Mouse (Mus musculus) liver, embryonic 14.5 days (tissue): Measurements from ENCODE around the gene Cux2. TPM values are rescaled to one million over a fixed set of nuclear protein-coding genes. Genes with fewer than 3 reads are reported as not detected.

Experiments used
- ATAC-seq: fragments of 200-750 bp; cut with Nextera tagmentation; 2 replicates; pipeline ENCODE4 v1.8.0; 2017; ENCODE audit warnings: moderate number of reproducible peaks, mild to moderate bottlenecking, moderate library complexity; ENCODE audit not compliant: insufficient read depth
- DNase-seq, 3 experiments: peaks; one replicate each; pipeline ENCODE4 v3.0.0-alpha.2; 2012 to 2013; ENCODE audit warnings: low read depth in 3 of 3, low spot score in 3 of 3
- H3K27ac ChIP-seq: fragments of 300-500 bp; sonication (generic); 2 replicates; pipeline ENCODE4 v1.5.1; 2014; ENCODE audit warnings: moderate library complexity, mild to moderate bottlenecking, control low read depth, inconsistent platforms
- H3K27me3 ChIP-seq: fragments of 300-500 bp; sonication (generic); 2 replicates; pipeline ENCODE4 v1.6.1; 2014; ENCODE audit warnings: mild to moderate bottlenecking, low read length, moderate library complexity; ENCODE audit not compliant: control insufficient read depth, insufficient read depth
- H3K36me3 ChIP-seq: fragments of 300-500 bp; sonication (generic); replicated peaks from 2 replicates; pipeline ENCODE4 v1.6.1; 2014; ENCODE audit warnings: low read depth; ENCODE audit not compliant: control insufficient read depth, insufficient read depth
- H3K4me1 ChIP-seq, 2 experiments: fragments of 200-500 bp in 1 of 2; fragments of 300-500 bp in 1 of 2; sonication (generic) in 1 of 2; replicated peaks; 2 replicates each; pipeline ENCODE4 v1.6.1; 2012 to 2014; ENCODE audit warnings: antibody characterized with exemption in 1 of 2, inconsistent platforms in 1 of 2, low read length in 1 of 2; ENCODE audit not compliant: control insufficient read depth in 2 of 2, insufficient read depth in 2 of 2
- H3K4me2 ChIP-seq: fragments of 300-500 bp; sonication (generic); 2 replicates; pipeline ENCODE4 v1.6.1; 2014; ENCODE audit warnings: low read depth, mild to moderate bottlenecking, control low read depth, moderate library complexity
- H3K4me3 ChIP-seq, 2 experiments: fragments of 200-500 bp in 1 of 2; fragments of 300-500 bp in 1 of 2; sonication (generic) in 1 of 2; 2 replicates each; pipeline ENCODE4 v1.5.1; 2012 to 2014; ENCODE audit warnings: low read depth in 2 of 2, low read length in 2 of 2, mild to moderate bottlenecking in 2 of 2, control low read depth in 1 of 2, inconsistent platforms in 1 of 2, moderate library complexity in 1 of 2; ENCODE audit not compliant: insufficient read depth in 1 of 2
- H3K9ac ChIP-seq: fragments of 300-500 bp; sonication (generic); replicated peaks from 2 replicates; pipeline ENCODE4 v1.6.1; 2014; ENCODE audit warnings: mild to moderate bottlenecking, control low read depth, moderate library complexity
- H3K9me3 ChIP-seq: fragments of 300-500 bp; sonication (generic); 2 replicates; pipeline ENCODE4 v1.6.1; 2016; ENCODE audit warnings: low read length, mixed read lengths; ENCODE audit not compliant: control insufficient read depth
- CTCF ChIP-seq: IDR thresholded peaks from 2 replicates; pipeline ENCODE4 v1.5.1; 2016; ENCODE audit warnings: antibody characterized with exemption, low read depth, control low read depth
- EP300 ChIP-seq: IDR thresholded peaks from 2 replicates; pipeline ENCODE4 v1.6.1; 2016; ENCODE audit warnings: antibody characterized with exemption, low read depth
- WGBS: fragments of 180-500 bp; shearing (Covaris S2); extraction: QIAGEN DNeasy Blood & Tissue Kit; methylation state at CpG from one replicate; pipeline ENCODE4 v1.1.7; 2014; ENCODE audit not compliant: insufficient replicate concordance; 5-methylcytosine and 5-hydroxymethylcytosine counted together
- polyA plus RNA-seq, 2 experiments: library from polyadenylated mRNA; depleted of rRNA in 1 of 2; stranded (reverse) in 1 of 2; unstranded in 1 of 2; fragments of >200 nt; fragmentation: Nextera tagmentation in 1 of 2; extraction: Ambion mirVana in 1 of 2; gene quantifications; 2 replicates each; pipeline versions ENCODE4 v1.2.1 to v1.2.3; 2012 to 2014

The Cux2 gene
- polyA plus RNA-seq, 2 experiments, result 1.0 to 1.4 TPM

DNA sequence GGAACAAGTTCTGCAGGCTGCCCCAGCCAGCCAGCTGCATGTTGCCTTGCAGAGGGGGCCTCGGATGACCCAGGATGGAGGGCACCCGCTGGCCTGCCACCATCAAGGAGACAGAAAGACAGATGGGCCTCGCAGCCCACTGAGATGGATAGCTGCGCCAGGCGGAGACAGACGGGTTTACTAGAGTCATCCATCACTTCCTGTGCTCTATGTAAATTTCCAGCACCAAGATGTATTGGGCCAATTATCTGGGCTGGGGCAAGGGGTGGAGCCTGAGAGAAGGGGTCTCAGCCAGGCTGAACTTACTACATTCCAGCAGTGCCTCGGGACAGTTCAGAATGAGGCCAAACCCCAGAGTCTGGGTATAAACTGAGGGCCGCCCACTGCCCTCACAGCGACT, 119.6 kb downstream of the Cux2 start:
- 35% methylated on average over 9 of the region's 9 CpGs for WGBS
- DNase-seq (no peak), ATAC-seq (no peak)
- H3K27me3 ChIP-seq, result peaks cover 4% of the 10 kb centered on the region
- H3K4me1 ChIP-seq, result no peaks in the 10 kb centered on the region
- H3K9ac ChIP-seq, result no peak overlapping the region
- no peaks in the 10 kb centered on the region for H3K36me3 ChIP-seq
- H3K4me3 ChIP-seq, result no peak overlapping the region
- H3K27ac ChIP-seq, result no peak overlapping the region
- no peak overlapping the region for H3K4me2 ChIP-seq
- no peaks in the 10 kb centered on the region for H3K9me3 ChIP-seq
- TF ChIP-seq EP300, result no peak
- no peak for TF ChIP-seq CTCF

- H3K36me3 ChIP-seq, result no peaks in the 10 kb centered on the region
- no peak overlapping the region for H3K27ac ChIP-seq
- no peak overlapping the region for H3K9ac ChIP-seq
- no peaks in the 10 kb centered on the region for H3K9me3 ChIP-seq
- no peak overlapping the region for H3K4me2 ChIP-seq
- no peak overlapping the region for H3K4me3 ChIP-seq
- H3K4me1 ChIP-seq, result no peaks in the 10 kb centered on the region
- WGBS, result 56% methylated on average over 17 of the region's 17 CpGs
- H3K27me3 ChIP-seq, result peaks cover 7% of the 10 kb centered on the region
- ATAC-seq, result no peak
- DNase-seq, result no peak
- no peak for TF ChIP-seq CTCF
These were observed 121.4 kb downstream of the Cux2 start for GRCm38 (mm10) chr5:121928362-121929000.

GRCm38 (mm10) chr5:121926543-121926814, 123.4 kb downstream of the Cux2 start:
- no peak for ATAC-seq
- H3K4me1 ChIP-seq, result no peaks in the 10 kb centered on the region
- no peaks in the 10 kb centered on the region for H3K9me3 ChIP-seq
- H3K27me3 ChIP-seq, result peaks cover 7% of the 10 kb centered on the region
- no peak overlapping the region for H3K4me2 ChIP-seq
- no peak overlapping the region for H3K4me3 ChIP-seq
- H3K36me3 ChIP-seq, result no peaks in the 10 kb centered on the region
- DNase-seq, result no peak
- TF ChIP-seq EP300, result no peak
- TF ChIP-seq CTCF, result no peak
- 13% methylated on average over 2 of the region's 2 CpGs for WGBS
- no peak overlapping the region for H3K9ac ChIP-seq
- H3K27ac ChIP-seq, result no peak overlapping the region

DNA sequence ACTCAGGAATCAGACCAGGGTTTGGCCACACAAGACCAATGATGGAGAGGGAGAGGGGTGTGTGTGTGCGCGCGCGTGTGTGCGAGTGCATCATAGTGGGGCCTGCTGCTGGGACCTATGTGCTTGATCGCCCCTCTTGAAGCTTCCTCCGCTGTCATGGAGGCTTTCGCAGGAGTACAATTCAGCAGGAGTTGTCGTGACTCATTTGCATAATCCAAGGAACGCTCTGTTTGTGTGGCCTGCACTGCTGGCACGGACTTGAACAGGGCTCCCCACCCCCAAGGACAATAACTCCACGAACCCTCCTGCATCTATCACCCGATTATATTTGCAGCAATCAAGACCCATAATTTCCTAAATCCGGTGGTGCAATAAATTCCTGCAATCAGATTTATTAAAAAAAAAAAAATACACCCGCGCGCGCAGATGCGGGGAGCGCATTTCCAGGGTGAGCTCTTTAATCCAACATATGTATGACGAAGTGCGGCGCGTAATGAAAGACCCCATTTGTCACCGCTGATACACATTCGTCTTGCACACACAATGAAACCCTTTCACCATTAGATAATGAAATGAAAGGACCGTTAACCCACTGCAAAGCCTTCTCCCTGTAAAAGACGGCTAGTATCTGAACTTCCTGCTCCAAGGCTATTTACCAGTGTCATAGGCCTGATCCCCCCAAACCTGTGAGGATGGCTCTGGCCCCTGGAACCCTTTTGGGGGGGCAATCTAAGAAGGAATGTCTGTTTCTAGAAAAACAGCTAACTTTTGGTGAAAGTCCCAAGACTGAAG, 124.0 kb downstream of the Cux2 start:
- peaks cover 7% of the 10 kb centered on the region for H3K27me3 ChIP-seq
- no peak overlapping the region for H3K4me2 ChIP-seq
- H3K9ac ChIP-seq, result no peak overlapping the region
- H3K4me3 ChIP-seq, result no peak overlapping the region
- WGBS, result 45% methylated on average over 28 of the region's 28 CpGs
- no peak overlapping the region for H3K27ac ChIP-seq
- TF ChIP-seq CTCF, result no peak
- TF ChIP-seq EP300, result no peak
- H3K9me3 ChIP-seq, result no peaks in the 10 kb centered on the region
- H3K4me1 ChIP-seq, result no peaks in the 10 kb centered on the region
- ATAC-seq (no peak), DNase-seq (no peak)
- H3K36me3 ChIP-seq, result no peaks in the 10 kb centered on the region

DNA sequence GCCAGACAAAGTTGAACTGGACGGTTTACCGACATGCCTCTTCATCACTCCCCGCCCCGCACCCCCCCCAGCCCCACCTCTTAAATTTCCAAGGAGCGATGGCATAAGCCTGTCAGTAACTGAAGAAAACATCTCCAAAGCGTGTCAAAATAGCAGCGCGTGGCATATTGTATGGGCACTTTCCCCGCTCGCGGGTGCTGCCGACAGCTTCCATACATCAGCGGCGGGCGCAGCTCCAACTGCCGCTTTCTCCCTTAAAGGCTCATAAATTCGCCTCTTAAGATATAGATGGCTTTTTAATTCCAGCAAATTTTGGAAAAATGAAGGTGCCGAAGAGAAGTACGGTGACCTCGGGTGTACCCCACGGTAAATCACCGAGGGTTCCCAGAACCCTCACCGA, 124.6 kb downstream of the Cux2 start:
- TF ChIP-seq CTCF (no peak), EP300 (no peak)
- ATAC-seq, result no peak
- H3K4me2 ChIP-seq, result no peak overlapping the region

More for the DNA sequence above, 124.6 kb downstream of the Cux2 start:
- H3K9me3 ChIP-seq, result no peaks in the 10 kb centered on the region
- H3K27ac ChIP-seq, result no peak overlapping the region
- no peaks in the 10 kb centered on the region for H3K4me1 ChIP-seq
- H3K4me3 ChIP-seq, result no peak overlapping the region
- DNase-seq, result no peak
- peaks cover 7% of the 10 kb centered on the region for H3K27me3 ChIP-seq
- H3K9ac ChIP-seq, result no peak overlapping the region
- no peaks in the 10 kb centered on the region for H3K36me3 ChIP-seq
- WGBS, result 35% methylated on average over 23 of the region's 23 CpGs
